Mouse (Mus musculus): ENCODE measurements around the gene Slc15a3. TPM values are rescaled to one million over a fixed set of nuclear protein-coding genes. Genes with fewer than 3 reads are reported as not detected.

Gene Slc15a3
- polyA plus RNA-seq, 1 experiment, result 1.0 TPM

GRCm38 (mm10) chr19:10846150-10846549 is 6.6 kb downstream of the Slc15a3 start:
- peak; percentile 23 for DNase-seq (ENCODE audit: low read depth)
- TF ChIP-seq POLR2A (IDR thresholded peaks at IDR 0.05; ENCODE audit: borderline replicate concordance, extremely low read depth, insufficient read depth, insufficient read length, poor library complexity, severe bottlenecking) (no peak), CTCF (IDR thresholded peaks at IDR 0.05; ENCODE audit: borderline replicate concordance, extremely low read depth, insufficient read depth, insufficient read length) (no peak)

GRCm38 (mm10) chr19:10847311-10848087 is 8.0 kb downstream of the Slc15a3 start:
- DNase-seq (ENCODE audit: low read depth), result peak; percentile 59
- TF ChIP-seq POLR2A (IDR thresholded peaks at IDR 0.05; ENCODE audit: borderline replicate concordance, extremely low read depth, insufficient read depth, insufficient read length, poor library complexity, severe bottlenecking) (no peak), CTCF (IDR thresholded peaks at IDR 0.05; ENCODE audit: borderline replicate concordance, extremely low read depth, insufficient read depth, insufficient read length) (no peak)

GRCm38 (mm10) chr19:10855422-10855821 is 15.9 kb downstream of the Slc15a3 start:
- DNase-seq (ENCODE audit: low read depth), result no peak
- no peak for TF ChIP-seq POLR2A (IDR thresholded peaks at IDR 0.05; ENCODE audit: borderline replicate concordance, extremely low read depth, insufficient read depth, insufficient read length, poor library complexity, severe bottlenecking)

DNA sequence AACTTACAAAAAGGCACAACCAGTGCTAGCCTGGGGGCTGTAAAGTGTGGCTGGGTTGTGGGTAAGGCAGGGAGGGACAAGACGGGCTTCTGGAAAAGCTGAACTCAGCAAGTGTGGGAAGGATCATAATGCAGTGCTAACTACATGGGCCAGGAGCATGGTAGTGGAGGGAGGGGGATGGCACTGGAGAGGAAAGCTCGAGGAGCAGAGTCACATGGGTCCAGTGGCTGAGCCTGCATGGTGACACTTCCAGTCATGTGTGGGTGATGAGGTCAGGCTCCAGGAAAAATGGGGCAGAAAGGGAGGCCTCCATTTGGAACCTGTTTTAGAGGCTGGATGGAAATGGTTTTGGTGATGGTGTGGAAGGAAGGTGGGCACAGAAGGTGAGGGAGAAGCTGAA is 17.0 kb downstream of the Slc15a3 start:
- no peak for TF ChIP-seq POLR2A (IDR thresholded peaks at IDR 0.05; ENCODE audit: borderline replicate concordance, extremely low read depth, insufficient read depth, insufficient read length, poor library complexity, severe bottlenecking)
- TF ChIP-seq CTCF (IDR thresholded peaks at IDR 0.05; ENCODE audit: borderline replicate concordance, extremely low read depth, insufficient read depth, insufficient read length), result no peak
- no peak for DNase-seq (ENCODE audit: low read depth)

- no peak for DNase-seq (ENCODE audit: low read depth)
- TF ChIP-seq CTCF (IDR thresholded peaks at IDR 0.05; ENCODE audit: borderline replicate concordance, extremely low read depth, insufficient read depth, insufficient read length) (peak; percentile 3; the same call in 1 of the 2 replicates), POLR2A (IDR thresholded peaks at IDR 0.05; ENCODE audit: borderline replicate concordance, extremely low read depth, insufficient read depth, insufficient read length, poor library complexity, severe bottlenecking) (no peak)
Measured at GRCm38 (mm10) chr19:10860072-10860497, 20.6 kb downstream of the Slc15a3 start.

GRCm38 (mm10) chr19:10866351-10866750 is 26.8 kb downstream of the Slc15a3 start:
- no peak for TF ChIP-seq POLR2A (IDR thresholded peaks at IDR 0.05; ENCODE audit: borderline replicate concordance, extremely low read depth, insufficient read depth, insufficient read length, poor library complexity, severe bottlenecking)
- no peak for TF ChIP-seq CTCF (IDR thresholded peaks at IDR 0.05; ENCODE audit: borderline replicate concordance, extremely low read depth, insufficient read depth, insufficient read length)
- DNase-seq (ENCODE audit: low read depth), result no peak

- DNase-seq (ENCODE audit: low read depth), result peak; percentile 19
- TF ChIP-seq CTCF (IDR thresholded peaks at IDR 0.05; ENCODE audit: borderline replicate concordance, extremely low read depth, insufficient read depth, insufficient read length), result no peak
- no peak for TF ChIP-seq POLR2A (IDR thresholded peaks at IDR 0.05; ENCODE audit: borderline replicate concordance, extremely low read depth, insufficient read depth, insufficient read length, poor library complexity, severe bottlenecking)
Measured at GRCm38 (mm10) chr19:10867946-10868622, 28.6 kb downstream of the Slc15a3 start.

DNA sequence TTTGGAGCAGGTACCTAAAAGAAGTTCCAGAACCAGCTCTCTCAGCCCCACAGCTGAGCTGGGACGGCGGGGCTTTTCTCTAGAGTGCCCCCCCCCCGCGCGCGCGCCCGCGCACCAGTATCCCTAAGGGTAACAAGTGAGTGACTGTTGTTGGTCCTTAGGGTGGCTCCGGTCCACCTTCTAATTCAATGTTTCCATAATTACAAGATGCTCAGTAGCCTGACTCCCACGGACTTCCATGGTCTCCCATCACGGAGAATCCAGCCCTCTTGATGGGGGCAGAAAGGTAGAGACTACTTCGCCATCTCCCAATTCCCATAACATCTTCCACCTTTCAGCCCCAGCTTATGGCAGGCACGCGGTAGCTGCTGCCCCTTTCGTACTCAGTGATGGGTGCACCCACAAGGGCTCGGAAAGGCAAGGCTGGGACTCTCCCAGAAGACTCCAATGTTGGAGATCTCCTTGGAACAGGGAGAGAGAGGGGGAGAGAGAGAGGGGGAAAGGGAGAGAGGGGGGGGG is 29.2 kb downstream of the Slc15a3 start:
- TF ChIP-seq POLR2A (IDR thresholded peaks at IDR 0.05; ENCODE audit: borderline replicate concordance, extremely low read depth, insufficient read depth, insufficient read length, poor library complexity, severe bottlenecking) (no peak), CTCF (IDR thresholded peaks at IDR 0.05; ENCODE audit: borderline replicate concordance, extremely low read depth, insufficient read depth, insufficient read length) (no peak)
- peak; percentile 50 for DNase-seq (ENCODE audit: low read depth)

DNA sequence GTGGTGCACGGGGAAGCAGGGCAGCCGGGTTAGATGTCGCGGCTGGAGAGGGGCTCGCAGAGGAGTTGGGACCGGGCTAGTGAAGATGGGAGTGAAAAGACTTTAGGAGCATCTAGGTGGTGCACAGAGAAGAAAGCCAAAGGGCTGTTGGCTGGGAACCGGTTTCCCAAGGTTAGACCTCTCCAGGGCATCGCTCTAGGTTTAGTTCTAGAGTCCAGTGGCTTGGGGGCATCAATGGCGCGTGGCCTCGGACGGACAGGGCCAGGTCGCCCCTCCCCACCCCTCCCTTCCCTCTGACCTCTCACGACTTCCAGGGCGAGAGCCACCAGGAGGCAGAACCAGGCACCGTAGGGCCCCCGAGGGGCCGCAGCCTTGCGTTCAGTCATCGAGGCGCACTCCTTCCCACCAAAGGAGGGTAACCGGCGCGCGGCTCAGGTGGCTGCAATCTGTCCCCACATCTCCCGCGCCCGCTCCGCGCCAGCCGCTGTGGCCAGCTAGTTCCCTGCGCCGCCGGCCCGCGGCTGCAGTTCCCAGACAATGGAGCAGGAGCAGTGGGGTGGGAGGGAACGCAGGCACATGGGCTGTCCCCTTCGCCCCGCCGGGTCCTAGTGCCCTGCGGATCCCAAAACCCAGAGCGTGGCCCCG is 29.8 kb downstream of the Slc15a3 start:
- peak; percentile 95 for DNase-seq (ENCODE audit: low read depth)
- TF ChIP-seq CTCF (IDR thresholded peaks at IDR 0.05; ENCODE audit: borderline replicate concordance, extremely low read depth, insufficient read depth, insufficient read length) (no peak), POLR2A (IDR thresholded peaks at IDR 0.05; ENCODE audit: borderline replicate concordance, extremely low read depth, insufficient read depth, insufficient read length, poor library complexity, severe bottlenecking) (peak; percentile 98)

- TF ChIP-seq CTCF (IDR thresholded peaks at IDR 0.05; ENCODE audit: borderline replicate concordance, extremely low read depth, insufficient read depth, insufficient read length), result no peak
- no peak for TF ChIP-seq POLR2A (IDR thresholded peaks at IDR 0.05; ENCODE audit: borderline replicate concordance, extremely low read depth, insufficient read depth, insufficient read length, poor library complexity, severe bottlenecking)
- peak; percentile 57 for DNase-seq (ENCODE audit: low read depth)
Measured at GRCm38 (mm10) chr19:10869886-10870527, 30.5 kb downstream of the Slc15a3 start, which contains the start of gene Tmem132a. Gene Tmem132a, minus strand, starts transcription at chr19:10869940.

GRCm38 (mm10) chr19:10870676-10871075 is 31.1 kb downstream of the Slc15a3 start:
- TF ChIP-seq CTCF (IDR thresholded peaks at IDR 0.05; ENCODE audit: borderline replicate concordance, extremely low read depth, insufficient read depth, insufficient read length), result no peak
- no peak for TF ChIP-seq POLR2A (IDR thresholded peaks at IDR 0.05; ENCODE audit: borderline replicate concordance, extremely low read depth, insufficient read depth, insufficient read length, poor library complexity, severe bottlenecking)
- no peak for DNase-seq (ENCODE audit: low read depth)

All from brain, embryonic 14.5 days (tissue).